Mouse (Mus musculus) heart, embryonic 12.5 days (tissue): ENCODE results near the gene Sqstm1. TPM values are rescaled to one million over a fixed set of nuclear protein-coding genes. Genes with fewer than 3 reads are reported as not detected.

ENCODE experiments used
- ATAC-seq: fragments of 200-750 bp; cut with Nextera tagmentation; 2 replicates; pipeline ENCODE4 v1.8.0; 2017; ENCODE audit warnings: moderate TSS enrichment, moderate library complexity; ENCODE audit not compliant: insufficient number of reproducible peaks, low FRiP score
- H3K27ac ChIP-seq: fragments of 300-500 bp; sonication (generic); 2 replicates; pipeline ENCODE4 v1.5.1; 2016; ENCODE audit warnings: mild to moderate bottlenecking, moderate library complexity; ENCODE audit not compliant: poor library complexity, severe bottlenecking
- H3K27me3 ChIP-seq: fragments of 300-500 bp; sonication (generic); replicated peaks from 2 replicates; pipeline ENCODE4 v1.6.1; 2016; ENCODE audit warnings: mild to moderate bottlenecking, moderate library complexity
- H3K36me3 ChIP-seq: fragments of 300-500 bp; sonication (generic); 2 replicates; pipeline ENCODE4 v1.6.1; 2016; ENCODE audit warnings: mild to moderate bottlenecking, moderate library complexity
- H3K4me1 ChIP-seq: fragments of 300-500 bp; sonication (generic); replicated peaks from 2 replicates; pipeline ENCODE4 v1.6.1; 2016; ENCODE audit warnings: mild to moderate bottlenecking
- H3K4me2 ChIP-seq: fragments of 300-500 bp; sonication (generic); 2 replicates; pipeline ENCODE4 v1.6.1; 2016; ENCODE audit warnings: mild to moderate bottlenecking, moderate library complexity
- H3K4me3 ChIP-seq: fragments of 300-500 bp; sonication (generic); 2 replicates; pipeline ENCODE4 v1.5.1; 2016; ENCODE audit warnings: mild to moderate bottlenecking
- H3K9ac ChIP-seq: fragments of 300-500 bp; sonication (generic); 2 replicates; pipeline ENCODE4 v1.6.1; 2016; ENCODE audit warnings: mild to moderate bottlenecking, moderate library complexity
- H3K9me3 ChIP-seq: fragments of 300-500 bp; sonication (generic); replicated peaks from 2 replicates; pipeline ENCODE4 v1.6.1; 2016; ENCODE audit warnings: mild to moderate bottlenecking, moderate library complexity
- WGBS: fragments of 180-500 bp; shearing (Covaris S2); methylation state at CpG from one replicate; pipeline ENCODE4 v1.1.7; 2016; 5-methylcytosine and 5-hydroxymethylcytosine counted together
- polyA plus RNA-seq: library from polyadenylated mRNA; unstranded; fragments of >200 nt; fragmentation: Nextera tagmentation; extraction: Ambion mirVana; gene quantifications from 2 replicates; pipeline ENCODE4 v1.2.1, GENCODE M21; 2016

Sqstm1 gene
- polyA plus RNA-seq, 1 experiment from 2014 or later = 209 TPM

DNA sequence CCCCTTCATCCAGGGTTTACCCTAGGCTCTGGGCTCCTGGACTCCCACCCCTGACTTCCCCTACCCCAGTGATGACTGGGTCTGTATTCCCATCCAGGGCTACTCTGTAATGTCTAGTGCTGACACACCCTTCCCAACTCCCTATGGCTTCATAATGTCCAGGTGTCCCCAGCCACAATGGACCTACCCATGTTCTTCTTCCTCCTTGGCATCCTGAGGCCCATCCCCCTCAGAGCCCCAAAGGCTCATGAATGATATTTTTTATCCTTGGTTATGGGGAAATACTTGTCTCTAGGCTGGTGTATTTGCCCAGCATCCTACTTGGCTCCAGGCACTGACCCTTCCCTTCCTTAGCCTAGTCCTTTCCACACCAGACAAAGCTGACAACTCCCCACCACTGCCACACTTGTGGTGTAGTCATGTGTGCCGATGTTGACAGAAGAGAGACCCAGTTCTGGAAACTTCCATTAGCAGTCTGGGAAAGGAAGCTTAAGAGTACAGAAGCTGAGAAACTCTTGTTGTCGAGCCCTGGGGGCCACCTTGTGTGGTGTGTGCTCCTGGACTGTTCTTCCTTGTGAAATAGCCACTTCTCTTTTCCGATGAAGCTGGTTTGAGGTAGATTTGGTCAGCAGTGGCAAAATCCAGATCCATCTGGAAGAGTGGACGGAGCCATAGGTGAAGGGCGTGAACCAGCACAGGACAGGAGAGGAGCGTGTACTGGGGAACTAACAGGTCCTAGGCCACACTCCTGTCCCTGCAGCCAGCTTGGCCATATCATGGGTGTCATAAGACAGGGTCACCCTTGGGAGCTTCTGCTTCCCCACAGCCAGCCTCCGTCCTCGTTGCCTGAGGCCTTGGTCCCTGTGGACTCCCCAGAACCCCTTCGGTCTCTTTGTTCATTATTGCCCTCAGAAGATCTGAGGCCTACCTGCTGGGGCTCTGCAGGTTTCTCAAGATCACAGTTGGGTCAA, 28.5 kb upstream of the Sqstm1 start:
- H3K36me3 ChIP-seq = peaks cover 10% of the 10 kb centered on the region
- H3K27ac ChIP-seq = no peak overlapping the region
- H3K9ac ChIP-seq = no peak overlapping the region
- ATAC-seq = no peak
- H3K9me3 ChIP-seq = no peaks in the 10 kb centered on the region
- H3K4me1 ChIP-seq = peaks cover 23% of the 10 kb centered on the region
- no peak overlapping the region for H3K4me2 ChIP-seq
- H3K4me3 ChIP-seq = no peak overlapping the region
- H3K27me3 ChIP-seq = peaks cover 41% of the 10 kb centered on the region
- WGBS = 90% methylated on average over 9 of the region's 9 CpGs

DNA sequence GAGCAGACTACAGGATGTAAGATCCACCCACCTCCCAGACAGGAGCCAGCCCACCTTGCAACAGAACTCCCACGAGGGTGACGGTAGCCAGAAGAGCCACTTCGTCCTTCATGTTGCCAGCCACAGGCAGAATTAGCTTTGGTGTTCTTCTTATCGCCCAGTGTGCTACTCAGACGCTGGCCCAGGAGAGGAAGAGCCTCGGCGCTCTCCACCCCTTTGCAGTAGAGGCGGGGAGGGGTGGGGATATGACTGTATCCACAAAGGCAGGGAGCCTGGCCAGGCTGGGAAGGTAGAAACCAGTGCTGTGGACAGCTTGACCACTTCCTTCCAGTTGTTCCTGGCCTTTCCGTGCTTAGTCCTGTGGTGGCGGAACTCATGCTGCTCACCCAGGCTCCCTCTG, 27.7 kb upstream of the Sqstm1 start, which contains the start of gene Ltc4s:
Gene Ltc4s (minus strand): TSS at position 293 of the 400 bp plus-strand sequence.
- no peak for ATAC-seq
- Histone ChIP-seq H3K4me2 (peak within 1 kb of the TSS; percentile 99), H3K4me1 (peaks cover 23% of the 10 kb centered on the region), H3K9ac (peak within 1 kb of the TSS; percentile 72; the same call in 1 of the 2 replicates), H3K36me3 (peaks cover 18% of the 10 kb centered on the region), H3K27ac (no peak within 1 kb of the TSS), H3K4me3 (peak within 1 kb of the TSS; percentile 68), H3K9me3 (no peaks in the 10 kb centered on the region), H3K27me3 (peaks cover 41% of the 10 kb centered on the region)
- WGBS = 23% methylated on average over 10 of the region's 10 CpGs

DNA sequence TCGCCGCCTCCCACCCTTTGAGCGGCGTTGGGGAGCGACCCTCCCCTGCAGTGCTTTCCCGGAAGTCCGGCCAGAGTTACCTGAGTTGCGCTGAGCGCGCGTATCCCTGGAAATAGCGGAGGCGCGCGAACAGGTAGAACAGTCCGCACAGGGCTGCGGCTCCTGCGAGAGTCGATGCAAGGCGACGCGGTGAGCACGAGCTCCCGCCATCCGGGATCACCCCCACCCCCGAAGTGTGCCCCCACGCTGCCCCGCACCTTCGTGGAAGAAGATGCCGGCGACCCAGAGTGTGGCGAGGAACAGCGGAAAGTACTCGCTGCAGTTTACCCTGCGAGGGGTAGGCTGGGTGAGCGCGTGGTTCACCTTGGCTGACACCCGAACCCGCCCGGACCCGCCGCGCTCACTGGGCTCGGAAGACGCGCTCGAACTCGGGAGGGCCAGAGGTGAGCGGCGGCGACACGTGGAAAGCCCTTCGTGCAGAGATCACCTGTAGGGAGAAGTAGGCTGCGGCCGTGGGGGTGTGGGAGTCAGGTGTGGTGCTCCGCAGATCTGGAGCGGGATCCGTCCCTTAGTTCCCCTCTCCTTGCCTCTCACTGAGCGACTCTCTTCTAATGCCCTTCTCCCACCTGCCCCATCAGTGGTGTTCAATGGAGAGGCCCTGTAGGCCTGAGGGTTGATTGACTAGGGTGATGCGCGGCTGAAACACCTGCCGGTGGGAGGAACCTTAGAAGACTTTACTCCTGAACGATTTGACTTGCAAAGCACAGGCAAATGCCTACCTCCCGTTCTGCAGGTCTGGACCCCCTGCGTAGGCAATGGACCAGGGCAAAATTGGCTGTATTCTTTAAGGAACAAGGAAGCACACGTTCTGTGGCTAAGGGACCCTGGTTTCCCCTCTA, 26.6 kb upstream of the Sqstm1 start:
- no peaks in the 10 kb centered on the region for H3K9me3 ChIP-seq
- peak overlapping the region; percentile 72 for H3K9ac ChIP-seq
- H3K4me1 ChIP-seq = peaks cover 23% of the 10 kb centered on the region
- H3K27ac ChIP-seq = no peak overlapping the region
- 2% methylated on average over 66 of the region's 66 CpGs for WGBS
- H3K36me3 ChIP-seq = peaks cover 30% of the 10 kb centered on the region
- H3K4me3 ChIP-seq = peak overlapping the region; percentile 68
- peak; percentile 33 for ATAC-seq
- peak overlapping the region; percentile 99 for H3K4me2 ChIP-seq
- H3K27me3 ChIP-seq = peaks cover 51% of the 10 kb centered on the region

DNA sequence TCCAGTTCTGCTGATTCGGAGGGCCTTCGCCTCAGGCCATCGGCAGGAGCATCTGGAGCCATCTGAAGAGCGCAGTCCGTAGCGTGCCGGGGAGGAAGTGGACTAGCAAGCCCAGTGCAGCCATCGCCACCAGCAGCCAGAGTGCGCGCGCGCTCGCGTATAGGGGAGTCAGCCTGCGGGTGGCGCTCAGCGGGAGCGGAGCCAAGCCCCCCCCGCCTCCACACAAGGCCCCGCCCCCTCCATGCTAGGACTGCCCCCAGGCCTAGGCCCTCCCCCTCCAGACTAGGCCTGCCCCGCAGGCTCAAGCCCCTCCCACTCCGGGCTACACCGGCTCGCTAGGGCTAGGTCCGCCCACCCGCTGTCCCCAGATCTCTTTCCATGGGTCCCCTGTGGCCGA, 25.9 kb upstream of the Sqstm1 start:
- under 1% methylated on average over 27 of the region's 27 CpGs for WGBS
- Histone ChIP-seq H3K9ac (peak overlapping the region; percentile 72), H3K27me3 (peaks cover 53% of the 10 kb centered on the region), H3K36me3 (peaks cover 35% of the 10 kb centered on the region), H3K4me2 (peak overlapping the region; percentile 99), H3K4me1 (peaks cover 23% of the 10 kb centered on the region), H3K27ac (no peak overlapping the region), H3K9me3 (no peaks in the 10 kb centered on the region), H3K4me3 (peak overlapping the region; percentile 68)
- ATAC-seq = peak; percentile 94

DNA sequence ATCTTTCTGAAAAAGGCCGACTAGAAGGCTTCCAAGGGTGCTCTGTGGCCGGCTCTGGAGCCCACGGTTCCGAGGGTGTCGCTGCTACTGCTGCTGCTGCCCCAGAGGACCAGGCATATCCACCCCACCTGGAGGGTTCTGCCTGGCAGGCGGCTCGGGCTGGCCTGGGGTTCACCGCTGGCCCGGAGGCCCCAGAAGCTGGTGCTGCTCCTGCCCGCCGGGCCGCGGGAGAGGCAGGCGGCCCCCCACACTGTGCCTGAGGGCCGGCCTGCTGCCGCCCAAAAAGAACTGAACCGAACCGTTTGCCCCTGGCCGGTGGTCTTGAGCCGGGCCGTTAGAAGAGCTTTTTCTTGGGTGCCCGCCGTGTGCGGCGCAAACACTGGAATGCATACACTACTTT, 24.0 kb upstream of the Sqstm1 start:
- Histone ChIP-seq H3K4me2 (no peak overlapping the region), H3K4me3 (no peak overlapping the region), H3K27ac (no peak overlapping the region), H3K36me3 (peaks cover 40% of the 10 kb centered on the region), H3K9ac (no peak overlapping the region), H3K27me3 (peaks cover 64% of the 10 kb centered on the region), H3K9me3 (no peaks in the 10 kb centered on the region), H3K4me1 (peaks cover 29% of the 10 kb centered on the region)
- 93% methylated on average over 25 of the region's 25 CpGs for WGBS
- ATAC-seq = no peak

DNA sequence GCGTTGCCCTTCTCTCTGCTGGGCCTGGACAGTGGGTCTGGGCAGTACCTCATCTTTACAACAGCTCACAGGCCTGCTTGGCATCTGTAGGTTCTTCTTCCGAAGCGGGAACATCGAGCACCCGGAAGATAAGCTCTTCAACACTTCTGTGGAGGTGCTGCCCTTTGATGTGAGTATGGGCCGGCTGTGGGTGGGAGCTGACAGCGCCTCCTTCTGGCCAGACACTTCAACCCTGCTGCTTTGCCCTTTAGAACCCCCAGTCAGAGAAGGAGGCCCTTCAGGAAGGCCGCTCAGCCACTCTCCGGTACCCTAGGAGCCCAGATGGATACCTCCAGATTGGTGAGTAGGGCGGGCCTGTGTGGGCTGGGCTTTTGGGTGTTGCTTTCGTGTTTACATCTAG, 23.4 kb upstream of the Sqstm1 start:
- peaks cover 40% of the 10 kb centered on the region for H3K36me3 ChIP-seq
- no peak overlapping the region for H3K4me3 ChIP-seq
- no peak overlapping the region for H3K4me2 ChIP-seq
- H3K9ac ChIP-seq = no peak overlapping the region
- no peak for ATAC-seq
- WGBS = 76% methylated on average over 11 of the region's 11 CpGs
- H3K9me3 ChIP-seq = no peaks in the 10 kb centered on the region
- H3K27me3 ChIP-seq = peaks cover 64% of the 10 kb centered on the region
- H3K4me1 ChIP-seq = peaks cover 30% of the 10 kb centered on the region
- H3K27ac ChIP-seq = no peak overlapping the region

DNA sequence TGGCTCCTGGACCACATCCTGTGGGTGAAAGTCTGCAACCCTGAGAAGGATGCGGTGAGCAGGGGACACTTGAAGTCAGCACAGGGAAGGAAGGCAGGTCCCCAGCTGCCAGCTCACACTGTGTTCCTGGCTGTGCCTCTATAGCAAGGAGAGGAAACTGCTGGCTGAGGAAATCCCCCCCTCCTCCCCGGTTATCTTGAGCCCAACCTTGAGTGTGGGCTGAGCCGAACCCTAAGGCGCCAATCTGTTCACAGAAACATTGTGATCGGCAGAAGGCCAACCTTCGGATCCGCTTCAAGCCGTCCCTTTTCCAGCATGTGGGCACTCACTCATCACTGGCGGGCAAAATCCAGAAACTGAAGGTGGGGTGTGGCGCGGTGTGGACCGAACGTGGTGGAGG, 22.4 kb upstream of the Sqstm1 start:
- H3K4me3 ChIP-seq = no peak overlapping the region
- peaks cover 30% of the 10 kb centered on the region for H3K4me1 ChIP-seq
- 90% methylated on average over 13 of the region's 13 CpGs for WGBS
- peaks cover 40% of the 10 kb centered on the region for H3K36me3 ChIP-seq
- H3K9me3 ChIP-seq = no peaks in the 10 kb centered on the region
- peaks cover 60% of the 10 kb centered on the region for H3K27me3 ChIP-seq
- ATAC-seq = no peak
- H3K27ac ChIP-seq = no peak overlapping the region
- H3K9ac ChIP-seq = no peak overlapping the region
- H3K4me2 ChIP-seq = no peak overlapping the region

DNA sequence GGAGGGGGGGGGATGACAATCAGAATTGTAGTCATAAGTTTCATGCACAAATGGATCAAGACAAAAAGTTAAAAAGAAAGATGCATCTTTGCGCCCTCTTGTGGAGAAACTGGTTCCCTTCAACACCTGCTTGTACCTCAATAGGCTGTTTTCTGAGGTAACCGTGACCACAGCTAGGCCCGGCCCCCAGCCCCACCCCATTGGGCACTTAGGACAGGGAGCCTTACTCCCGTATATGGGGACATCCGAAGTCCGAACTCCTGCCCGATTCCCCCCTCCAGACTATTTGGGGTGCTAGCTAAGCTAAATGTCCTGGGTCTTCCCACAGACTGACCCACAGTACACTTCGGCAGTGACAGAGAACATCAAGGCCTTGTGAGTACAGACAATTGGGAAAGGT, 20.8 kb upstream of the Sqstm1 start:
- ATAC-seq = no peak
- peak overlapping the region; percentile 78 for H3K4me2 ChIP-seq
- no peak overlapping the region for H3K27ac ChIP-seq
- H3K27me3 ChIP-seq = peaks cover 49% of the 10 kb centered on the region
- peak overlapping the region; percentile 35; the same call in 1 of the 2 replicates for H3K4me3 ChIP-seq
- no peaks in the 10 kb centered on the region for H3K9me3 ChIP-seq
- no peak overlapping the region for H3K9ac ChIP-seq
- 21% methylated on average over 8 of the region's 8 CpGs for WGBS
- H3K4me1 ChIP-seq = peaks cover 24% of the 10 kb centered on the region
- peaks cover 42% of the 10 kb centered on the region for H3K36me3 ChIP-seq

DNA sequence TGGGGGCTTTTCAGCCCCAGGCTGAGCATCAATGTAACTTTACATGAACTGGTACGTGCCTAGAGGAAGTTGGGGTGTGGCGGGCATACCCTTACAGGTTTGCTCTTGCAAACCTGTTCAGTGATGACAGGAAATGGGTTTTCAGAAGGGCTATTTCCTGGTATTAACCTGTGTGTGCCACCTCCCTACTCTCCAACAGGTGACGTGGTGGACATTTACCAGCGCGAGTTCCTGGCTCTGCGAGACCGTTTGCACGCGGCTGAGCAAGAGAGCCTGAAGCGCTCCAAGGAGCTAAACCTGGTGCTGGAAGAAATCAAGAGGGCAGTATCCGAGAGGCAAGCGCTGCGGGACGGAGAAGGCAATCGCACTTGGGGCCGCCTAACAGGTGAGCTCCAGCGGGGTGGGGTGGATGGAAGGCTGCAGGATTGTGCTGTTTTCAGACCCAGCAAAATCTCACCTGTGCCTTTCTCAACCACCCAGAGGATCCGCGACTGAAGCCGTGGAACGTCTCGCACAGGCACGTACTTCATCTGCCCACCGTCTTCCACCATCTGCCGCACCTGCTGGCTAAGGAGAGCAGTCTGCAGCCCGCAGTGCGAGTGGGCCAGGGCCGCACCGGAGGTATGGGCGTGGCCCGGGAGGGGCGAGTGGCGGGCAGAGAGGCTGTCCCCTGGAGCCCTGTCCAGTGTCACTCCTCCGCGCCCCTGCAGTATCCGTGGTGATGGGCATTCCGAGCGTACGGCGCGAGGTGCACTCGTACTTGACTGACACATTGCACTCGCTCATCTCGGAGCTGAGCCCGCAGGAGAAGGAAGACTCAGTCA, 20.1 kb upstream of the Sqstm1 start:
- ATAC-seq = no peak
- H3K36me3 ChIP-seq = peaks cover 42% of the 10 kb centered on the region
- H3K9me3 ChIP-seq = no peaks in the 10 kb centered on the region
- peak overlapping the region; percentile 47 for H3K9ac ChIP-seq
- H3K4me2 ChIP-seq = peak overlapping the region; percentile 78
- H3K4me1 ChIP-seq = peaks cover 26% of the 10 kb centered on the region
- H3K4me3 ChIP-seq = peak overlapping the region; percentile 35
- 31% methylated on average over 45 of the region's 45 CpGs for WGBS
- peaks cover 45% of the 10 kb centered on the region for H3K27me3 ChIP-seq
- no peak overlapping the region for H3K27ac ChIP-seq

DNA sequence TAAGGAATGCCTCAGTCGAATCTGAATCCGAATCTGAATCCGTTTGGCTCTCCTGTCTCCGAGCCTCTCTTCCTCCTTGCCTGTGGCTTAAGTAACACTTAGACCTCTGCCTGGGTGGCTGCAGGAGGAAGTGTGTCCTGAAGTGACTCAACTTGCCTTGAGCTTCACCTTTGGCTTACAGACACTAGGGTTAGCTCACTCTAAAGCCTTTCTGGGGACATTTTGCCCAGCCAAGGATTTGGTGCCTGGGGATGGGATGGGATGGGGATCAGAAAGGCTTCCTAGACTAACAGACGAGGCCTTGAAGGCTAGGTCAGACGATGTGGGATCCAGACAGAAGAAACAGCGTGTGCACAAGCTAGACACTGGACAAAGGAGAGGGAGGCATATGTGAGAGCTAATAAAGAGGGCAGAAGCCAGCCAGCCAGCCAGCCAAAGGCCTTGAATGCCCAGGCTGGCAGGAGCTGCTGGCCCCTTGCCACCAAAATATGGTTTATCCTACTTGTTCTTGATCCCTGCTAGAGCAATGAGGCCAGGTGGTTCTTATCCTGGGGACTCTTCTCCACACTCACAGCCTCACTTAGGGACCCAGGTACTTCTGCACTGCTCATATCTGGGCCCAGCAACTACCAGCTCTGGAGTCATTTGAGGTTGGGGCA, 18.8 kb upstream of the Sqstm1 start:
- Histone ChIP-seq H3K27ac (no peak overlapping the region), H3K4me2 (no peak overlapping the region), H3K9me3 (no peaks in the 10 kb centered on the region), H3K9ac (0 out of 2 replicates have a peak overlapping the region, but pooled peaks have one; percentile 13), H3K4me1 (peaks cover 26% of the 10 kb centered on the region), H3K27me3 (peaks cover 38% of the 10 kb centered on the region), H3K4me3 (no peak overlapping the region), H3K36me3 (peaks cover 35% of the 10 kb centered on the region)
- no peak for ATAC-seq
- WGBS = 62% methylated on average over 7 of the region's 7 CpGs
